Comparison of ENCODE assay signal across 27 mouse cellular contexts in the genomic region with DNA sequence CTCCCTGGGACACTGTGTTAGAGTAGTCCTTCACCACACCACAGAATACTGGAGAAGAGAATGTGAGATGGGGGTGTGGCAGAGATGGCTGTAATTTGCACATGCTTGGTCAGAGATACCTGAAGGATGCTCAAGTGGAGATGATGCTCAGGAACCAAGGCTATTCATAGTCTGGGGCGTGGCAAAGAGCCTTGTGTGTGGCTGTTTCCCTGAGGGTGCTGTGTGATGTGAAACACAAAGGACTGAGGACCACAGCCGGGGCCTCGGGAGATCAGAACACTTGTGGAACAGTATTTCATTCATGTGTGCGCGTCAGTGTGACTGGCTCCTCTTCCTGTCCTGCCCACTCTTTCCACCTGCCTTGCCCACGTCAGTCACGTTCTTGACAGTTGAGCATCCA. TPM values are rescaled to one million over a fixed set of nuclear protein-coding genes. Genes with fewer than 3 reads are reported as not detected.
"Had no signal": no experiment of that assay in that cellular context is flagged by ENCODE, and none has a peak within 500 bp of the region (broad histone marks: within the 10 kb centered on the region; RNA-seq: fewer than 3 reads in every experiment).

No protein-coding gene starts in this region.

- H3K27ac ChIP-seq: gastrocnemius, adult 2 months; heart, adult 2 months; hindbrain, embryonic 10.5 days; hindbrain, embryonic 12.5 days; hindbrain, embryonic 14.5 days; layer of hippocampus, adult 2 months; left cerebral cortex, adult 2 months; limb, embryonic 10.5 days; limb, embryonic 12.5 days; liver, embryonic 13.5 days had no signal

- DNase-seq: gastrocnemius, adult 2 months; gastrocnemius, postnatal 25 days; heart, adult 2 months; heart, postnatal 10 days; heart, postnatal 36 days; kidney, adult 18-20 months; kidney, adult 8-10 months; liver; liver, embryonic 13.5 days had no signal

- H3K4me1 ChIP-seq: hindbrain, embryonic 12.5 days; limb, embryonic 12.5 days; liver, embryonic 13.5 days had no signal

- ATAC-seq: hindbrain, embryonic 16.5 days; inflammation-experienced regulatory T-cells, adult 6 months; intestine, embryonic 16.5 days had no signal

- H3K36me3 ChIP-seq: heart, embryonic 12.5 days; hindbrain, embryonic 10.5 days; hindbrain, embryonic 12.5 days; limb, embryonic 10.5 days; limb, embryonic 12.5 days; liver, embryonic 13.5 days had no signal

- H3K27me3 ChIP-seq: heart, embryonic 12.5 days; hindbrain, embryonic 12.5 days had no signal

- H3K9me3 ChIP-seq: heart, embryonic 12.5 days; hindbrain, embryonic 10.5 days; hindbrain, embryonic 12.5 days; limb, embryonic 10.5 days; limb, embryonic 12.5 days; liver, embryonic 13.5 days had no signal

- H3K9ac ChIP-seq: heart, embryonic 12.5 days; hindbrain, embryonic 12.5 days; hindbrain, embryonic 14.5 days; limb, embryonic 12.5 days; liver, embryonic 13.5 days had no signal

- H3K4me2 ChIP-seq: heart, embryonic 12.5 days; hindbrain, embryonic 12.5 days; hindbrain, embryonic 14.5 days; limb, embryonic 12.5 days; liver, embryonic 11.5 days; liver, embryonic 13.5 days had no signal

- H3K4me3 ChIP-seq: gastrocnemius, adult 2 months; heart, adult 2 months; heart, embryonic 12.5 days; hindbrain, embryonic 10.5 days; hindbrain, embryonic 12.5 days; layer of hippocampus, adult 2 months; left cerebral cortex, adult 2 months; limb, embryonic 10.5 days; limb, embryonic 12.5 days; liver, embryonic 13.5 days had no signal

RNA-seq across cellular contexts. Expression of a gene that starts 6.5 kb away (rescaled TPM):
- total RNA-seq: granulocyte monocyte progenitor cell, adult 5-6 weeks had no signal
- polyA plus RNA-seq: inflammation-experienced regulatory T-cells, adult 6 months had no signal

RNA-seq across cellular contexts. Expression of a gene that starts 44.2 kb away (rescaled TPM):
- total RNA-seq: gastrocnemius, adult 2 months; gastrocnemius, postnatal 10 days; gastrocnemius, postnatal 25 days; gastrocnemius, postnatal 4 days; granulocyte monocyte progenitor cell, adult 5-6 weeks; heart, adult 2 months; heart, postnatal 10 days; heart, postnatal 36 days had no signal
- polyA plus RNA-seq: heart, adult 2 months; heart, embryonic 12.5 days; heart, embryonic 14.5 days; heart, embryonic 16.5 days; hindbrain, embryonic 10.5 days; hindbrain, embryonic 12.5 days; kidney, embryonic 14.5 days; limb, embryonic 10.5 days; limb, embryonic 12.5 days; liver, embryonic 11.5 days; liver, embryonic 13.5 days had no signal
